Mouse (Mus musculus): ENCODE measurements around the gene Mydgf.

- TF ChIP-seq POLR2A (IDR thresholded peaks at IDR 0.05; ENCODE audit: low read depth, low read length) (no peak), CTCF (IDR thresholded peaks at IDR 0.05; ENCODE audit: borderline replicate concordance, insufficient read depth, low read length) (peak; percentile 35; the same call in 1 of the 2 replicates)
Measured at GRCm38 (mm10) chr17:56200586-56200985, 16.9 kb upstream of the Mydgf start.

Measured in embryonic fibroblast, embryonic 13.5 days (primary cell).